In genomic region chr12:84385408-84385807, GRCm38 (mm10) we compare ENCODE assay signal across 20 mouse cellular contexts. TPM values are rescaled to one million over a fixed set of nuclear protein-coding genes. Genes with fewer than 3 reads are reported as not detected.
DNase-seq lines count a peak whose midpoint lies in the region; ATAC-seq and TF ChIP-seq lines count a peak whose summit lies in the region.
"Had no signal": no experiment of that assay in that cellular context is flagged by ENCODE, and none has a peak within 500 bp of the region (broad histone marks: within the 10 kb centered on the region; RNA-seq: fewer than 3 reads in every experiment).

No protein-coding gene starts in this region.

- H3K27ac ChIP-seq in heart, embryonic 13.5 days (replicated peaks): peak overlapping the region; percentile 88
- peak overlapping the region; percentile 69 for H3K27ac ChIP-seq in liver, adult 2 months (replicated peaks; ENCODE audit: insufficient read depth, low read depth, low read length)
- no peak overlapping the region for H3K27ac ChIP-seq in liver, embryonic 11.5 days (ENCODE audit: low read depth, low read length)
- H3K27ac ChIP-seq in brown adipose tissue, adult 24 weeks (replicated peaks; ENCODE audit: low read depth, low read length): peak overlapping the region; percentile 87
- peak overlapping the region; percentile 33; the same call in 1 of the 2 replicates for H3K27ac ChIP-seq in liver, embryonic 16.5 days (ENCODE audit: low read length)
- H3K27ac ChIP-seq: embryonic facial prominence, embryonic 15.5 days; hindbrain, embryonic 13.5 days; limb, embryonic 13.5 days; midbrain, embryonic 12.5 days; neural tube, embryonic 13.5 days had no signal

- DNase-seq in heart, adult 11 months: no peak
- no peak for DNase-seq in liver, adult 2 months (ENCODE audit: extremely low read depth, low read depth, low spot score)
- no peak for DNase-seq in liver, embryonic 11.5 days (ENCODE audit: low spot score)
- DNase-seq in left cerebral cortex, adult 9 months (ENCODE audit: low spot score in 2 of 2): no peak
- DNase-seq in adrenal gland, adult 8-10 months: no peak
- DNase-seq: cerebellum, postnatal 10 days; embryo, embryonic 11 days; gastrocnemius, postnatal 36 days; layer of hippocampus, adult 9-11 months; thymus, postnatal 4 days had no signal

- H3K4me3 ChIP-seq in heart, embryonic 13.5 days: no peak overlapping the region
- no peak overlapping the region for H3K4me3 ChIP-seq in liver, adult 2 months (ENCODE audit: insufficient read depth, low read depth, low read length)
- H3K4me3 ChIP-seq in liver, embryonic 11.5 days (ENCODE audit: low read depth, low read length): no peak overlapping the region
- no peak overlapping the region for H3K4me3 ChIP-seq in brown adipose tissue, adult 24 weeks (ENCODE audit: insufficient read depth, low read depth, low read length)
- no peak overlapping the region for H3K4me3 ChIP-seq in liver, embryonic 16.5 days (ENCODE audit: low read depth, low read length)
- H3K4me3 ChIP-seq: embryonic facial prominence, embryonic 15.5 days; hindbrain, embryonic 13.5 days; limb, embryonic 13.5 days; midbrain, embryonic 12.5 days; neural tube, embryonic 13.5 days had no signal

- 81% methylated on average over 4 of the region's 4 CpGs for WGBS in heart, embryonic 13.5 days
- WGBS in liver, adult 2 months: 70% methylated on average over 4 of the region's 4 CpGs
- WGBS in liver, embryonic 11.5 days: 87% methylated on average over 4 of the region's 4 CpGs
- 79% methylated on average over 4 of the region's 4 CpGs for WGBS in liver, embryonic 16.5 days (ENCODE audit: insufficient replicate concordance)

- no peaks in the 10 kb centered on the region for H3K9me3 ChIP-seq in heart, embryonic 13.5 days
- H3K9me3 ChIP-seq in liver, embryonic 11.5 days (ENCODE audit: control insufficient read depth, low read length): no peaks in the 10 kb centered on the region
- no peaks in the 10 kb centered on the region for H3K9me3 ChIP-seq in liver, embryonic 16.5 days (replicated peaks; ENCODE audit: control insufficient read depth, low read length)
- H3K9me3 ChIP-seq: embryonic facial prominence, embryonic 15.5 days; hindbrain, embryonic 13.5 days; limb, embryonic 13.5 days; midbrain, embryonic 12.5 days; neural tube, embryonic 13.5 days had no signal

- peaks cover 52% of the 10 kb centered on the region for H3K4me1 ChIP-seq in heart, embryonic 13.5 days
- H3K4me1 ChIP-seq in liver, adult 2 months (ENCODE audit: control insufficient read depth, insufficient read depth, low read length): peaks cover 11% of the 10 kb centered on the region
- no peaks in the 10 kb centered on the region; the same call in 1 of the 2 replicates for H3K4me1 ChIP-seq in liver, embryonic 11.5 days (replicated peaks; ENCODE audit: control insufficient read depth, insufficient read depth, low read length)
- peaks cover 7% of the 10 kb centered on the region; the same call in 1 of the 2 replicates for H3K4me1 ChIP-seq in brown adipose tissue, adult 24 weeks (ENCODE audit: control insufficient read depth, insufficient read depth, insufficient read length, low read length)
- peaks cover 11% of the 10 kb centered on the region for H3K4me1 ChIP-seq in liver, embryonic 16.5 days (ENCODE audit: control insufficient read depth, low read depth, low read length)
- H3K4me1 ChIP-seq: embryonic facial prominence, embryonic 15.5 days; hindbrain, embryonic 13.5 days; limb, embryonic 13.5 days; midbrain, embryonic 12.5 days; neural tube, embryonic 13.5 days had no signal

- H3K9ac ChIP-seq in heart, embryonic 13.5 days: peak overlapping the region; percentile 25; the same call in 1 of the 2 replicates
- H3K9ac ChIP-seq in liver, adult 2 months (ENCODE audit: low read depth, low read length): no peak overlapping the region
- H3K9ac ChIP-seq in liver, embryonic 11.5 days (ENCODE audit: low read depth, low read length): no peak overlapping the region
- no peak overlapping the region for H3K9ac ChIP-seq in liver, embryonic 16.5 days (ENCODE audit: low read depth, low read length)
- H3K9ac ChIP-seq: embryonic facial prominence, embryonic 15.5 days; hindbrain, embryonic 13.5 days; limb, embryonic 13.5 days; midbrain, embryonic 12.5 days; neural tube, embryonic 13.5 days had no signal

- no peaks in the 10 kb centered on the region for H3K79me2 ChIP-seq in liver, adult 2 months (ENCODE audit: control insufficient read depth, insufficient read depth, low read length)

- no peak for ATAC-seq in heart, embryonic 13.5 days (ENCODE audit: extremely low read depth, insufficient number of reproducible peaks, low FRiP score, low TSS enrichment)
- ATAC-seq in liver, embryonic 11.5 days (replicated peaks; ENCODE audit: low FRiP score): no peak
- no peak for ATAC-seq in liver, embryonic 16.5 days (ENCODE audit: low read depth)
- ATAC-seq: activated CD4-positive, CD25-positive, alpha-beta regulatory T cell, adult 4 months; Patski had no signal

- H3K4me2 ChIP-seq in heart, embryonic 13.5 days: no peak overlapping the region
- H3K4me2 ChIP-seq in liver, embryonic 11.5 days: no peak overlapping the region
- no peak overlapping the region for H3K4me2 ChIP-seq in liver, embryonic 16.5 days (ENCODE audit: low read depth, low read length)
- H3K4me2 ChIP-seq: embryonic facial prominence, embryonic 15.5 days; hindbrain, embryonic 13.5 days; limb, embryonic 13.5 days; midbrain, embryonic 12.5 days; neural tube, embryonic 13.5 days had no signal

- TF ChIP-seq CTCF in liver, adult 2 months (IDR thresholded peaks at IDR 0.05; ENCODE audit: low read depth, low read length): no peak

- H3K27me3 ChIP-seq in heart, embryonic 13.5 days (replicated peaks): no peaks in the 10 kb centered on the region
- no peaks in the 10 kb centered on the region for H3K27me3 ChIP-seq in liver, adult 2 months (ENCODE audit: control insufficient read depth, insufficient read depth, low read length)
- H3K27me3 ChIP-seq in liver, embryonic 11.5 days (replicated peaks; ENCODE audit: control insufficient read depth, insufficient read depth, low read length): no peaks in the 10 kb centered on the region
- H3K27me3 ChIP-seq in liver, embryonic 16.5 days (ENCODE audit: control insufficient read depth, insufficient read depth, low read depth, low read length): no peaks in the 10 kb centered on the region
- H3K27me3 ChIP-seq: embryonic facial prominence, embryonic 15.5 days; hindbrain, embryonic 13.5 days; limb, embryonic 13.5 days; midbrain, embryonic 12.5 days; neural tube, embryonic 13.5 days; Patski had no signal

- H3K36me3 ChIP-seq in heart, embryonic 13.5 days: peaks cover 35% of the 10 kb centered on the region; the same call in 1 of the 2 replicates
- H3K36me3 ChIP-seq in liver, adult 2 months (ENCODE audit: control insufficient read depth, insufficient read depth, low read length): peaks cover 50% of the 10 kb centered on the region
- no peaks in the 10 kb centered on the region for H3K36me3 ChIP-seq in liver, embryonic 11.5 days (ENCODE audit: control insufficient read depth, insufficient read depth, low read length)
- peaks cover 3% of the 10 kb centered on the region; the same call in 1 of the 2 replicates for H3K36me3 ChIP-seq in liver, embryonic 16.5 days (ENCODE audit: control insufficient read depth, insufficient read depth)
- H3K36me3 ChIP-seq: embryonic facial prominence, embryonic 15.5 days; midbrain, embryonic 12.5 days had no signal

- TF ChIP-seq POLR2A in liver, adult 2 months (IDR thresholded peaks at IDR 0.05; ENCODE audit: extremely low read depth, insufficient read depth, low read length): no peak

RNA-seq across cellular contexts. Expression of gene Entpd5, which starts 23.4 kb away (rescaled TPM):
- 23.1 and 26.9 TPM in 2 replicates for polyA plus RNA-seq in heart, embryonic 13.5 days (2015; fragmentation: Nextera tagmentation; extraction: Ambion mirVana)
- 157 and 161 TPM in 2 replicates for total RNA-seq in liver, adult 2 months (2014; rRNA removed)
- 52.6 and 62.7 TPM in 2 replicates for polyA plus RNA-seq in liver, adult 2 months (2012; rRNA removed)
- polyA plus RNA-seq in liver, embryonic 11.5 days (2014; fragmentation: Nextera tagmentation; extraction: Ambion mirVana): 14.0 and 14.1 TPM in 2 replicates
- 78.5 and 97.3 TPM in 2 replicates for polyA plus RNA-seq in brown adipose tissue, adult 24 weeks (2012; ENCODE audit: insufficient read depth, insufficient read length, missing spikeins)
- polyA plus RNA-seq in liver, embryonic 16.5 days (2015; fragmentation: Nextera tagmentation; extraction: Ambion mirVana): 17.0 and 18.1 TPM in 2 replicates
- 100 to 1,000 TPM; 101 to 157 (median 123) TPM for total RNA-seq in adrenal gland, adult 8-10 months (2022)

RNA-seq across cellular contexts. Expression of gene Bbof1, which starts 23.5 kb away (rescaled TPM):
- polyA plus RNA-seq in heart, embryonic 13.5 days (2015; fragmentation: Nextera tagmentation; extraction: Ambion mirVana): 0.62 and 1.6 TPM in 2 replicates
- total RNA-seq in liver, adult 2 months (2014; rRNA removed): 0.18 and 0.27 TPM in 2 replicates
- polyA plus RNA-seq in liver, adult 2 months (2012; rRNA removed): not detected in 2 replicates
- polyA plus RNA-seq in liver, embryonic 11.5 days (2014; fragmentation: Nextera tagmentation; extraction: Ambion mirVana): 1.0 TPM in 2 replicates
- polyA plus RNA-seq in brown adipose tissue, adult 24 weeks (2012; ENCODE audit: insufficient read depth, insufficient read length, missing spikeins): 11.5 and 16.1 TPM in 2 replicates
- polyA plus RNA-seq in liver, embryonic 16.5 days (2015; fragmentation: Nextera tagmentation; extraction: Ambion mirVana): 0.31 and 0.36 TPM in 2 replicates
- 1 to 10 TPM; 1.2 to 3.5 (median 2.0) TPM for total RNA-seq in adrenal gland, adult 8-10 months (2022)

RNA-seq across cellular contexts. Expression of gene Fam161b, which starts 23.8 kb away (rescaled TPM):
- 4.6 and 4.9 TPM in 2 replicates for polyA plus RNA-seq in heart, embryonic 13.5 days (2015; fragmentation: Nextera tagmentation; extraction: Ambion mirVana)
- total RNA-seq in liver, adult 2 months (2014; rRNA removed): 0.09 and 0.13 TPM in 2 replicates
- 0.15 and 0.16 TPM in 2 replicates for polyA plus RNA-seq in liver, adult 2 months (2012; rRNA removed)
- polyA plus RNA-seq in liver, embryonic 11.5 days (2014; fragmentation: Nextera tagmentation; extraction: Ambion mirVana): 4.7 and 4.9 TPM in 2 replicates
- 3.1 and 4.3 TPM in 2 replicates for polyA plus RNA-seq in brown adipose tissue, adult 24 weeks (2012; ENCODE audit: insufficient read depth, insufficient read length, missing spikeins)
- polyA plus RNA-seq in liver, embryonic 16.5 days (2015; fragmentation: Nextera tagmentation; extraction: Ambion mirVana): 1.0 and 1.3 TPM in 2 replicates
- total RNA-seq in adrenal gland, adult 8-10 months (2022): 1 to 10 TPM; 2.3 to 3.9 (median 3.3) TPM

RNA-seq across cellular contexts. Expression of gene Coq6, which starts 24.0 kb away (rescaled TPM):
- 65.9 and 73.0 TPM in 2 replicates for polyA plus RNA-seq in heart, embryonic 13.5 days (2015; fragmentation: Nextera tagmentation; extraction: Ambion mirVana)
- total RNA-seq in liver, adult 2 months (2014; rRNA removed): 21.2 and 23.0 TPM in 2 replicates
- polyA plus RNA-seq in liver, adult 2 months (2012; rRNA removed): 25.1 and 27.8 TPM in 2 replicates
- 43.6 and 51.7 TPM in 2 replicates for polyA plus RNA-seq in liver, embryonic 11.5 days (2014; fragmentation: Nextera tagmentation; extraction: Ambion mirVana)
- 153 and 163 TPM in 2 replicates for polyA plus RNA-seq in brown adipose tissue, adult 24 weeks (2012; ENCODE audit: insufficient read depth, insufficient read length, missing spikeins)
- 22.3 and 23.6 TPM in 2 replicates for polyA plus RNA-seq in liver, embryonic 16.5 days (2015; fragmentation: Nextera tagmentation; extraction: Ambion mirVana)
- 10 to 100 TPM; 35.6 to 54.7 (median 43.9) TPM for total RNA-seq in adrenal gland, adult 8-10 months (2022)

RNA-seq across cellular contexts. Expression of gene Rnf113a2, which starts 31.6 kb away (rescaled TPM):
- polyA plus RNA-seq in heart, embryonic 13.5 days (2015; fragmentation: Nextera tagmentation; extraction: Ambion mirVana): 19.5 and 21.5 TPM in 2 replicates
- total RNA-seq in liver, adult 2 months (2014; rRNA removed): 5.0 and 5.9 TPM in 2 replicates
- polyA plus RNA-seq in liver, adult 2 months (2012; rRNA removed): 2.8 TPM in 2 replicates
- polyA plus RNA-seq in liver, embryonic 11.5 days (2014; fragmentation: Nextera tagmentation; extraction: Ambion mirVana): 20.9 and 25.6 TPM in 2 replicates
- polyA plus RNA-seq in brown adipose tissue, adult 24 weeks (2012; ENCODE audit: insufficient read depth, insufficient read length, missing spikeins): 11.2 and 14.2 TPM in 2 replicates
- polyA plus RNA-seq in liver, embryonic 16.5 days (2015; fragmentation: Nextera tagmentation; extraction: Ambion mirVana): 11.7 and 11.9 TPM in 2 replicates
- total RNA-seq in adrenal gland, adult 8-10 months (2022): 10 to 100 TPM; 15.0 to 19.2 (median 17.6) TPM
